Mouse (Mus musculus) neural tube, embryonic 15.5 days (tissue): ENCODE results near the gene Atxn1. TPM values are rescaled to one million over a fixed set of nuclear protein-coding genes. Genes with fewer than 3 reads are reported as not detected.

Experiments used
- ATAC-seq: fragments of 200-750 bp; cut with Nextera tagmentation; 2 replicates; pipeline ENCODE4 v1.8.0; 2017; ENCODE audit warnings: mild to moderate bottlenecking, moderate TSS enrichment, moderate library complexity; ENCODE audit not compliant: low FRiP score
- H3K27ac ChIP-seq: fragments of 300-500 bp; sonication (generic); replicated peaks from 2 replicates; pipeline ENCODE4 v1.5.1; 2015; ENCODE audit warnings: mild to moderate bottlenecking, inconsistent platforms
- H3K27me3 ChIP-seq: fragments of 300-500 bp; sonication (generic); replicated peaks from 2 replicates; pipeline ENCODE4 v1.6.1; 2015; ENCODE audit warnings: inconsistent platforms
- H3K36me3 ChIP-seq: fragments of 300-500 bp; sonication (generic); 2 replicates; pipeline ENCODE4 v1.6.1; 2015; ENCODE audit warnings: inconsistent platforms
- H3K4me1 ChIP-seq: fragments of 300-500 bp; sonication (generic); 2 replicates; pipeline ENCODE4 v1.6.1; 2015; ENCODE audit warnings: inconsistent platforms
- H3K4me2 ChIP-seq: fragments of 300-500 bp; sonication (generic); 2 replicates; pipeline ENCODE4 v1.6.1; 2015; ENCODE audit warnings: inconsistent platforms, mild to moderate bottlenecking, moderate library complexity
- H3K4me3 ChIP-seq: fragments of 300-500 bp; sonication (generic); replicated peaks from 2 replicates; pipeline ENCODE4 v1.5.1; 2015; ENCODE audit warnings: mild to moderate bottlenecking, inconsistent platforms
- H3K9ac ChIP-seq: fragments of 300-500 bp; sonication (generic); replicated peaks from 2 replicates; pipeline ENCODE4 v1.6.1; 2015; ENCODE audit warnings: mild to moderate bottlenecking, inconsistent platforms
- H3K9me3 ChIP-seq: fragments of 300-500 bp; sonication (generic); replicated peaks from 2 replicates; pipeline ENCODE4 v1.6.1; 2016; ENCODE audit warnings: inconsistent platforms
- WGBS: fragments of 180-500 bp; shearing (Covaris S2); methylation state at CpG from one replicate; pipeline ENCODE4 v1.1.7; 2015; ENCODE audit warnings: mixed read lengths; 5-methylcytosine and 5-hydroxymethylcytosine counted together
- polyA plus RNA-seq: library from polyadenylated mRNA; unstranded; fragments of >200 nt; fragmentation: Nextera tagmentation; extraction: Ambion mirVana; gene quantifications from 2 replicates; pipeline ENCODE4 v1.2.1, GENCODE M21; 2015

Gene Atxn1
- polyA plus RNA-seq, 1 experiment from 2014 or later = 9.5 TPM

- WGBS = 28% methylated on average over 16 of the region's 16 CpGs
- no peak overlapping the region for H3K4me3 ChIP-seq
- H3K4me1 ChIP-seq = peaks cover 40% of the 10 kb centered on the region
- H3K27ac ChIP-seq = peak overlapping the region; percentile 19; the same call in 1 of the 2 replicates
- no peaks in the 10 kb centered on the region for H3K27me3 ChIP-seq
- no peak overlapping the region for H3K9ac ChIP-seq
- no peak; the same call in 1 of the 2 replicates for ATAC-seq
- H3K9me3 ChIP-seq = no peaks in the 10 kb centered on the region
- no peaks in the 10 kb centered on the region for H3K36me3 ChIP-seq
- peak overlapping the region; percentile 22; the same call in 1 of the 2 replicates for H3K4me2 ChIP-seq
Observed at GRCm38 (mm10) chr13:45809777-45810410, 154.9 kb downstream of the Atxn1 start.

- Histone ChIP-seq H3K4me1 (peaks cover 40% of the 10 kb centered on the region), H3K27me3 (no peaks in the 10 kb centered on the region), H3K36me3 (no peaks in the 10 kb centered on the region), H3K4me3 (peak overlapping the region; percentile 20), H3K9ac (no peak overlapping the region), H3K27ac (no peak overlapping the region), H3K9me3 (no peaks in the 10 kb centered on the region), H3K4me2 (peak overlapping the region; percentile 52)
- ATAC-seq = no peak
- 24% methylated on average over 18 of the region's 18 CpGs for WGBS
Observed at GRCm38 (mm10) chr13:45807593-45808043, 157.2 kb downstream of the Atxn1 start.

- H3K27ac ChIP-seq = no peak overlapping the region
- H3K4me1 ChIP-seq = peaks cover 40% of the 10 kb centered on the region
- H3K4me2 ChIP-seq = peak overlapping the region; percentile 52; the same call in 1 of the 2 replicates
- WGBS = 47% methylated on average over 18 of the region's 18 CpGs
- no peaks in the 10 kb centered on the region for H3K36me3 ChIP-seq
- H3K9me3 ChIP-seq = no peaks in the 10 kb centered on the region
- no peaks in the 10 kb centered on the region for H3K27me3 ChIP-seq
- no peak overlapping the region for H3K4me3 ChIP-seq
- no peak for ATAC-seq
- no peak overlapping the region for H3K9ac ChIP-seq
Observed at GRCm38 (mm10) chr13:45806600-45807525, 157.9 kb downstream of the Atxn1 start.

GRCm38 (mm10) chr13:45805915-45806599, 158.8 kb downstream of the Atxn1 start:
- ATAC-seq = no peak
- Histone ChIP-seq H3K4me3 (no peak overlapping the region), H3K9me3 (no peaks in the 10 kb centered on the region), H3K27me3 (no peaks in the 10 kb centered on the region), H3K4me1 (peaks cover 40% of the 10 kb centered on the region), H3K36me3 (no peaks in the 10 kb centered on the region), H3K4me2 (no peak overlapping the region), H3K9ac (no peak overlapping the region), H3K27ac (no peak overlapping the region)
- WGBS = 25% methylated on average over 9 of the region's 9 CpGs

GRCm38 (mm10) chr13:45802620-45803410, 162.0 kb downstream of the Atxn1 start:
- no peaks in the 10 kb centered on the region for H3K36me3 ChIP-seq
- 95% methylated on average over 15 of the region's 15 CpGs for WGBS
- H3K27ac ChIP-seq = no peak overlapping the region
- no peak overlapping the region for H3K4me2 ChIP-seq
- H3K4me1 ChIP-seq = peaks cover 14% of the 10 kb centered on the region
- no peak overlapping the region for H3K4me3 ChIP-seq
- H3K9ac ChIP-seq = no peak overlapping the region
- ATAC-seq = no peak
- H3K27me3 ChIP-seq = no peaks in the 10 kb centered on the region
- H3K9me3 ChIP-seq = no peaks in the 10 kb centered on the region

- Histone ChIP-seq H3K9me3 (no peaks in the 10 kb centered on the region), H3K27ac (no peak overlapping the region), H3K36me3 (peaks cover 7% of the 10 kb centered on the region; the same call in 1 of the 2 replicates), H3K27me3 (no peaks in the 10 kb centered on the region), H3K9ac (no peak overlapping the region), H3K4me3 (no peak overlapping the region), H3K4me2 (no peak overlapping the region), H3K4me1 (no peaks in the 10 kb centered on the region)
- 93% methylated on average over 4 of the region's 4 CpGs for WGBS
- ATAC-seq = no peak
Observed at GRCm38 (mm10) chr13:45798248-45798647, 166.6 kb downstream of the Atxn1 start.

GRCm38 (mm10) chr13:45797696-45798095, 167.1 kb downstream of the Atxn1 start:
- WGBS = 90% methylated on average over 6 of the region's 6 CpGs
- no peak overlapping the region for H3K4me3 ChIP-seq

GRCm38 (mm10) chr13:45796286-45796685, 168.5 kb downstream of the Atxn1 start:
- Histone ChIP-seq H3K36me3 (peaks cover 7% of the 10 kb centered on the region; the same call in 1 of the 2 replicates), H3K4me1 (no peaks in the 10 kb centered on the region), H3K4me2 (no peak overlapping the region), H3K27ac (no peak overlapping the region), H3K9ac (no peak overlapping the region), H3K27me3 (no peaks in the 10 kb centered on the region), H3K9me3 (no peaks in the 10 kb centered on the region), H3K4me3 (no peak overlapping the region)
- ATAC-seq = no peak
- 87% methylated on average over 6 of the region's 6 CpGs for WGBS

More at GRCm38 (mm10) chr13:45797696-45798095, 167.1 kb downstream of the Atxn1 start:
- ATAC-seq = no peak
- Histone ChIP-seq H3K4me1 (no peaks in the 10 kb centered on the region), H3K9ac (no peak overlapping the region), H3K9me3 (no peaks in the 10 kb centered on the region), H3K36me3 (peaks cover 7% of the 10 kb centered on the region; the same call in 1 of the 2 replicates), H3K27ac (no peak overlapping the region), H3K27me3 (no peaks in the 10 kb centered on the region), H3K4me2 (no peak overlapping the region)

GRCm38 (mm10) chr13:45793796-45794195, 171.0 kb downstream of the Atxn1 start:
- Histone ChIP-seq H3K36me3 (peaks cover 9% of the 10 kb centered on the region; the same call in 1 of the 2 replicates), H3K9ac (no peak overlapping the region), H3K4me3 (no peak overlapping the region), H3K9me3 (no peaks in the 10 kb centered on the region), H3K4me1 (no peaks in the 10 kb centered on the region), H3K27me3 (no peaks in the 10 kb centered on the region), H3K27ac (no peak overlapping the region), H3K4me2 (no peak overlapping the region)
- no peak for ATAC-seq
- WGBS = 73% methylated on average over 3 of the region's 3 CpGs

GRCm38 (mm10) chr13:45786409-45786808, 178.4 kb downstream of the Atxn1 start:
- H3K4me2 ChIP-seq = no peak overlapping the region
- H3K9me3 ChIP-seq = no peaks in the 10 kb centered on the region
- H3K4me1 ChIP-seq = peaks cover 11% of the 10 kb centered on the region
- ATAC-seq = no peak
- WGBS = 77% methylated on average over 7 of the region's 7 CpGs
- H3K9ac ChIP-seq = no peak overlapping the region
- no peaks in the 10 kb centered on the region for H3K27me3 ChIP-seq
- no peak overlapping the region for H3K4me3 ChIP-seq
- H3K36me3 ChIP-seq = 0 out of 2 replicates have a peak, but pooled peaks cover 2% of the 10 kb centered on the region
- H3K27ac ChIP-seq = no peak overlapping the region

GRCm38 (mm10) chr13:45783681-45784080, 181.1 kb downstream of the Atxn1 start:
- Histone ChIP-seq H3K27ac (no peak overlapping the region), H3K4me3 (no peak overlapping the region), H3K9ac (no peak overlapping the region), H3K4me2 (no peak overlapping the region), H3K4me1 (peaks cover 11% of the 10 kb centered on the region), H3K36me3 (no peaks in the 10 kb centered on the region), H3K27me3 (no peaks in the 10 kb centered on the region), H3K9me3 (no peaks in the 10 kb centered on the region)
- WGBS = 78% methylated on average over 10 of the region's 10 CpGs
- no peak for ATAC-seq
